Mouse (Mus musculus): ENCODE measurements around the gene Ppp1r16b. TPM values are rescaled to one million over a fixed set of nuclear protein-coding genes. Genes with fewer than 3 reads are reported as not detected.

Ppp1r16b gene
- 4.1 and 4.7 TPM in 2 replicates for polyA plus RNA-seq (2016; fragmentation: Nextera tagmentation; extraction: Ambion mirVana)

DNA sequence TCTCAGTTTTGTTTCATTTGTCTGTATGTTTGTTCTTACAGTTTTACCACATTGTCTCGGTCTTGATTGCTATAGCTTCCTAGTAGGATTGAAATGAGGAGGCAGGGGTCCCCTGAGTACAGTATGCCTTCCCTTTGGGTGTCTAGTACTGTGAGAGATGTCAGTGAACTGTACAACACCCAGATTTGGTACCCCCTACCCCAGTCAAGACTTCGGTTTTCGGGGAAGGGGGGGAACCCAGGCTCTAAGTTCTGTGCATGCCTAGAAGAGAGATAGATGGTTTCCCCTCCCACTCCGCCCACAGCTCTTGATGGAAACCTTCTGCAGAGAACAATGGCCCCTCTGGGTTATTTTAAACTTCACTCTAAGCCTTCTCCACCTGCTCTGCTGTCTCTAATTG, at the start of gene Ppp1r16b:
Gene Ppp1r16b, plus strand, starts transcription at position 301 of the 400 bp plus-strand sequence.
- DNase-seq (ENCODE audit: low spot score) = no peak
- H3K36me3 ChIP-seq = no peaks in the 10 kb centered on the region
- H3K9me3 ChIP-seq = no peaks in the 10 kb centered on the region
- no peak within 1 kb of the TSS for H3K27ac ChIP-seq
- H3K4me1 ChIP-seq = peaks cover 42% of the 10 kb centered on the region
- H3K27me3 ChIP-seq (ENCODE audit: insufficient read depth, poor library complexity, severe bottlenecking) = peaks cover 58% of the 10 kb centered on the region
- H3K4me3 ChIP-seq = no peak within 1 kb of the TSS
- 66% methylated on average over 4 of the region's 4 CpGs for WGBS

DNA sequence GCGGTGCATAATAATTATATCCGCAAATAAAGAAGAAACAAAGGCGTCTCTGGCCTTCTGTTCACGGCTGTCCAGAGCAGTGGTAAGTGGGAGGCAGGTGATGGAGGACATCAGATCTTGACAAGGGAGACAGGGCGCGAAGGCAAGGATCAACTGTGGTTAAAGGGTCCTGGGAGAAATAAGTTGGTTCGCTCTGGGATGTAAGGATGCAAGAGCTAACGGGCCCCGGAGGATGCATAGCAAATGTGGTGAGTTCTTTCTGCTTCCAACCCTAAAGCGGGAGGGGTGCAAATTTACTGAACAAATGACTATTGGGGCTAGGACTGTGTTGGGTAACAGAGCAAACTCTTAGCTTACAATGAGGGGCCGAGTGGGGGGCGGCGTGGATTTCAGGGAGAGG, 49.5 kb upstream of the Ppp1r16b start:
- Histone ChIP-seq H3K27me3 (ENCODE audit: insufficient read depth, poor library complexity, severe bottlenecking) (peaks cover 94% of the 10 kb centered on the region), H3K9me3 (no peaks in the 10 kb centered on the region), H3K27ac (no peak overlapping the region), H3K4me3 (no peak overlapping the region), H3K36me3 (no peaks in the 10 kb centered on the region), H3K4me1 (peaks cover 37% of the 10 kb centered on the region)
- DNase-seq (ENCODE audit: low spot score) = no peak
- whole genome bisulfite sequencing = 7% methylated on average over 13 of the region's 13 CpGs

DNA sequence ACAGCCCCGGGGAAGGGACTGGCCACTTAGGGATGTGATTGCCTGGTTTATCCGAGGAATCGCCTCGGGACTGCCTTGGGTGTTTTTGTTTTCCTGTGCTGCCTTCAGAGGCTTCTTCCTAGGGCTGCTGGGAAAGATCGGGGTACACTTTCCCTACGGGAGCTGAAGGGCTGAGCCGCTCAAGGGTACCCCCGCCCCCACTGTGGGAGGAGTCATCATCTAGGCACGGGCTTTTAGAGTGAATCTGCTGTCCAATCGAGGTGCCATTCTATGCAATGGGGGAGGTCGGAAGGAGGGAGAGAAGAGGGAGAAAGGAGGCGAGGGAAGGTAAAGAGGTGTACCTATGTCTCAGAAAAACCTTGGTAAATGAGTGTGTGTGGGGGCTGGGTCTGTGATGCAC, 48.9 kb upstream of the Ppp1r16b start:
- Histone ChIP-seq H3K4me1 (peaks cover 31% of the 10 kb centered on the region), H3K27me3 (ENCODE audit: insufficient read depth, poor library complexity, severe bottlenecking) (peaks cover 94% of the 10 kb centered on the region), H3K27ac (no peak overlapping the region), H3K36me3 (no peaks in the 10 kb centered on the region), H3K9me3 (no peaks in the 10 kb centered on the region), H3K4me3 (no peak overlapping the region)
- under 1% methylated on average over 12 of the region's 12 CpGs for WGBS
- no peak for DNase-seq (ENCODE audit: low spot score)

DNA sequence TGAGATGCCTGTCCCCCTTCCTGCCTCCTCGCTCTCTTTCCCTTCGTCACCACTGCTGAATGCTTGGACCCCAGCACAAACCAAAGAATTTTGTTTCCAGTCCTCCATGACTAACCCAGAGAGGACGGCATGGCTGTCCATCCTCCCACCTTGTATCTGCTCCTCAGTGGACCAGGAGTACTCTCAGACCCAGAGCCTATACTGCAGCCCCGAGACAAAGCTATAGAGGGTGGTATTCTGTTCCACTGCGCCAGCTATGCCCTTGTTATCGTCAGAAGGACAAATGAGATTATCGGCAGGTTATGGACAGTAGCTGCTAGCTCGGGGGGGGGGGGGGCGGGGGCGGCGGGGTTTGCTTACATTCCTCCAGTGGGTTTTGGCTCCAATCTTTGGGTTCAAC, 48.4 kb upstream of the Ppp1r16b start:
- Histone ChIP-seq H3K27ac (no peak overlapping the region), H3K36me3 (no peaks in the 10 kb centered on the region), H3K4me1 (peaks cover 26% of the 10 kb centered on the region), H3K9me3 (no peaks in the 10 kb centered on the region), H3K27me3 (ENCODE audit: insufficient read depth, poor library complexity, severe bottlenecking) (peaks cover 94% of the 10 kb centered on the region), H3K4me3 (no peak overlapping the region)
- WGBS = 8% methylated on average over 11 of the region's 11 CpGs
- DNase-seq (ENCODE audit: low spot score) = no peak

DNA sequence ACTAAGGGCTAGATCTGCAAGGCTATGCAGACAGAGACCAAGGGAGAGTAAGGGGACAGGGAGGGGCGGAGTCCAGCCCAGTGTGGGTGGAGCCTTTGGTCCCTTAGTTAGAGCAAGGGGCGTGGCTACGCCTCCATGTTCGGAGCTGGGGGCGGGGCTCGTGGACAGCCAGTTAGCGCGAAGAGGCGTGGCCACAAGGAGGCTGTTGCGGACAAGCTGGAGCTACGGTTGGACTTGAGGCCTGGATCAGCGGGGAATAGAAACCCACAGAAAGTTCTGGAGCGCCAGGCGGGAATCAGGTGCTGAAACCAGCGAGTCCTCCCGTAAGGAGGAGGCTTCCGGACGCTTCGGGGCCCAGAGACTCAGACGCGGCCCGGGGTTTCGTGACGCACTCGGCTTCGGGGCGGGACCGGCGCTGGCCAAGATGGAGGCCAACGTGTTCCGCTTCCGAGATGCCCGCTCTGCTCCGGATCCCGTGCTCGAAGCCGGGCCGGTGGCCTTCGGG, 40.4 kb upstream of the Ppp1r16b start, which contains the start of gene Actr5:
Gene Actr5, plus strand, starts transcription at position 171 of the 505 bp plus-strand sequence.
- Histone ChIP-seq H3K9me3 (no peaks in the 10 kb centered on the region), H3K4me1 (peaks cover 6% of the 10 kb centered on the region; the same call in 1 of the 2 replicates), H3K27me3 (ENCODE audit: insufficient read depth, poor library complexity, severe bottlenecking) (peaks cover 20% of the 10 kb centered on the region; the same call in 1 of the 2 replicates), H3K27ac (peak within 1 kb of the TSS; percentile 93), H3K36me3 (peaks cover 31% of the 10 kb centered on the region), H3K4me3 (peak within 1 kb of the TSS; percentile 98)
- 0% methylated on average over 39 of the region's 39 CpGs for WGBS
- DNase-seq (ENCODE audit: low spot score) = peak; percentile 98

DNA sequence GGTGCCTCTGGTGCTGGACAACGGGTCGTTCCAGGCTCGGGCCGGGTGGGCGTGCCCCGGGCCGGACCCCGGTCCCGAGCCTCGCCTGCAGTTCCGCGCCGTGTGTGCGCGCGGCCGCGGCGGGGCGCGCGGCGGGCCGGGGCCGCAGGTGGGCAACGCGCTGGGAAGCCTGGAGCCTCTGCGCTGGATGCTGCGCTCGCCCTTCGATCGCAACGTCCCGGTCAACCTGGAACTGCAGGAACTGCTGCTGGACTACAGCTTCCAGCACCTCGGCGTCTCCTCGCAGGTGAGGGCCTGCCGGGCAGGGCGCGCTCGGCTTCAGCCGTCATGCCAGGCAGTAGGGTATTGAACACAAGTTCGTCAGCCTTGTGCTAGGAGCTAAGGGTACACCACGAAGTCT, 40.0 kb upstream of the Ppp1r16b start:
- peaks cover 6% of the 10 kb centered on the region; the same call in 1 of the 2 replicates for H3K4me1 ChIP-seq
- 1% methylated on average over 44 of the region's 44 CpGs for WGBS

DNA sequence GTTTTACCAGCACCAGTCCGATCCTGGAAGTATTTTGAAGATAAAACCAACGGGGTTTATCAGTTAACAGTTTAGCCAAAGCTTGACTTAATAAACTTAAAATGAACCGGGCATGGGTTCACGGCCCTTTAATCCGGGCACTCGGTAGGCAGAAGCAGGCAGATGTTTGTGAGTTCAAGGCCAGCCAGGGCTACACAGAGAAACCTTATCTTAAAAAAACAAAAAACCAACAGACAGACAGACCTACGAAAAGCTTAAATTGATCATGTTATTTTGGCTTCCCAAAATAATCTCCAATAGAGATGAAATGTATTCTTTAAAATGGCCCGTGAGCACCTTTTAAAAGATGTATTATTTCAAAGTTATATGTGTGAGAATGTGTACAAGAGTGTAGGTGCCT, 39.5 kb upstream of the Ppp1r16b start:
- WGBS = 36% methylated on average over 8 of the region's 8 CpGs
- peak overlapping the region; percentile 98 for H3K4me3 ChIP-seq
- peak overlapping the region; percentile 93; the same call in 1 of the 2 replicates for H3K27ac ChIP-seq
- peaks cover 41% of the 10 kb centered on the region for H3K36me3 ChIP-seq
- H3K9me3 ChIP-seq = no peaks in the 10 kb centered on the region
- peaks cover 17% of the 10 kb centered on the region; the same call in 1 of the 2 replicates for H3K27me3 ChIP-seq (ENCODE audit: insufficient read depth, poor library complexity, severe bottlenecking)
- no peak for DNase-seq (ENCODE audit: low spot score)
- peaks cover 6% of the 10 kb centered on the region; the same call in 1 of the 2 replicates for H3K4me1 ChIP-seq

More for the DNA sequence above, 40.0 kb upstream of the Ppp1r16b start:
- no peak for DNase-seq (ENCODE audit: low spot score)
- peak overlapping the region; percentile 93 for H3K27ac ChIP-seq
- no peaks in the 10 kb centered on the region for H3K9me3 ChIP-seq
- peaks cover 19% of the 10 kb centered on the region; the same call in 1 of the 2 replicates for H3K27me3 ChIP-seq (ENCODE audit: insufficient read depth, poor library complexity, severe bottlenecking)
- peaks cover 36% of the 10 kb centered on the region for H3K36me3 ChIP-seq
- H3K4me3 ChIP-seq = peak overlapping the region; percentile 98

DNA sequence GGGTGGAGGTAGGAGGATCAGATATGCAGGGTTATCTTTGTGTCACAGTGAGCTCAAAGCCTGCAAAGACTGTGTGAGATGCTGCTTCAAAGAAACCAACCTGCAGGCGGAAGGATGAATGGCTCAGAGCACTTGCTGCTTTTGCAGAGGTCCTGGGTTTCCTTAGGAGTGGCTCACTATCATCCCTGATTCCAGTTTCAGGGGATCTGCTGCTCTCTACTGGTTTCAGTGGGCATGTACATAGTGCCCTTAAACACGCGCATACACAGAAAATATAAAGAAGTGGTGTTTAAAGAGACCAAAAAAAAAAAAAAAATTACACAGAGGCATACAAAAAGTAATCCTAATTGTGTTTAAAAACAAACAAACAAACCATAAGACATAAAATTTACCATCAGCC, 36.3 kb upstream of the Ppp1r16b start:
- peaks cover 72% of the 10 kb centered on the region for H3K36me3 ChIP-seq
- H3K27ac ChIP-seq = no peak overlapping the region
- no peaks in the 10 kb centered on the region for H3K27me3 ChIP-seq (ENCODE audit: insufficient read depth, poor library complexity, severe bottlenecking)
- H3K9me3 ChIP-seq = no peaks in the 10 kb centered on the region
- WGBS = 69% methylated on average over 3 of the region's 3 CpGs
- no peak for DNase-seq (ENCODE audit: low spot score)
- peaks cover 6% of the 10 kb centered on the region; the same call in 1 of the 2 replicates for H3K4me1 ChIP-seq
- no peak overlapping the region for H3K4me3 ChIP-seq

DNA sequence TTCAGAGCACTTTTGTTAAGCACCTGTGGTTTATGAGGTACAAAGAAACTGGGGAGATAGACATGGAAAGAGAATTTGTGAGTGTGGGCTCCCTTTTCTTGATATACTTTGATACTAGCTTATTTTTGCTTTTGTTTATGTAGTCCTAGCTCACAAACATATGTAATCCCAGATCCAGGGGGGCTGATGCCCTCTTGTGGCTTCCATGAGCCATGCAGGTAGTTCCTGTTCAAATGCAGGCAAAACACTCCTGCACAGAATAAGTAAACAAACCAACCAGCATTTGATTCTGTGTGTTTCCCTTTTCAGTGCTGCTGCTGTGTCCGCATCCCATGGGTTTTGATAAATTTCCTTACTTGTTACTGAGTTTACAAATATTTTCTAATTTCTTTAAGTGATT, 35.8 kb upstream of the Ppp1r16b start:
- H3K4me3 ChIP-seq = no peak overlapping the region
- no peak for DNase-seq (ENCODE audit: low spot score)
- 67% methylated on average over 1 of the region's 1 CpGs for WGBS
- H3K4me1 ChIP-seq = peaks cover 6% of the 10 kb centered on the region; the same call in 1 of the 2 replicates
- H3K27ac ChIP-seq = no peak overlapping the region
- peaks cover 74% of the 10 kb centered on the region for H3K36me3 ChIP-seq
- H3K27me3 ChIP-seq (ENCODE audit: insufficient read depth, poor library complexity, severe bottlenecking) = no peaks in the 10 kb centered on the region
- H3K9me3 ChIP-seq = no peaks in the 10 kb centered on the region

DNA sequence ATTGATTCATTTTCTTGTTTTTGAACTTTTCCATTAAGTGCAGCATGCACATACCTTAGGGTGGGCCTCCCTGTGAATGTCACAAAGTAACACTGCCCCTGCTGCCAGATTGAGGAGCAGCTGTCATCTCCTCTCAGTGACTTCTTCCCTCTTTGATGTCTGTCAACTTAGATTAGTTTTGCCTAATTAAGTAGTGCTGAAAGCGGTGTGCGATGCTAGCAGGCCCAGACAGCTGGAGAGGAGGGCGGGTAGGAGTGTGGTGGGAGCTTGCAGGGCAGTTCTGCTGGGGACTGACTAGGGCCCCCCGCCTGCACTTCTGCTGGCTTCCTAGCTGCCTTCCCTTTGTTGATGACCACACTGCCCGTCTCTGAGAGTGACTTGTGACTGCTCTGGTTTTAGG, 33.3 kb upstream of the Ppp1r16b start:
- WGBS = 73% methylated on average over 5 of the region's 5 CpGs
- Histone ChIP-seq H3K27me3 (ENCODE audit: insufficient read depth, poor library complexity, severe bottlenecking) (no peaks in the 10 kb centered on the region), H3K9me3 (no peaks in the 10 kb centered on the region), H3K4me1 (no peaks in the 10 kb centered on the region), H3K27ac (no peak overlapping the region), H3K36me3 (peaks cover 93% of the 10 kb centered on the region), H3K4me3 (no peak overlapping the region)
- no peak for DNase-seq (ENCODE audit: low spot score)

DNA sequence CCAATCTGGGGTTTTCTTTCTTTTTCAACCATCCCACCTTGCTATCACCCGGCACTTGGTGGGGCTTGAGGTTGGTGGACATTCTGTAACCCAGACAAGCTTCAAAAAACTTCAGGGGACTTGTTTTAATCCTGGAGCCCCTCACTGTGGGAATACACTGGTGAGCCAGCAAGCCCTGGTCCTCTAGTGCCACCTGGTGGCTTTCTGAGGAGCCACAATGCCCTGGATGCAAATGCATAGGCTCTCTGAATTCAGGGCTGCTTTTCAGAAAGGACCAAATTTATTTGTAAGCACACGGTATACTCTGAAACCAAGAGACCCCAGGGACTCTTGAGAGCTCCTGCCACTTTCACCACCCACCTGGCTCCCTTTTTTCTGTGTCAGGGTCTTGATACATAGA, 23.3 kb upstream of the Ppp1r16b start:
- Histone ChIP-seq H3K4me3 (no peak overlapping the region), H3K9me3 (no peaks in the 10 kb centered on the region), H3K27me3 (ENCODE audit: insufficient read depth, poor library complexity, severe bottlenecking) (no peaks in the 10 kb centered on the region), H3K27ac (no peak overlapping the region), H3K4me1 (0 out of 2 replicates have a peak, but pooled peaks cover 6% of the 10 kb centered on the region), H3K36me3 (peaks cover 40% of the 10 kb centered on the region)
- DNase-seq (ENCODE audit: low spot score) = no peak
- WGBS = 18% methylated on average over 2 of the region's 2 CpGs

DNA sequence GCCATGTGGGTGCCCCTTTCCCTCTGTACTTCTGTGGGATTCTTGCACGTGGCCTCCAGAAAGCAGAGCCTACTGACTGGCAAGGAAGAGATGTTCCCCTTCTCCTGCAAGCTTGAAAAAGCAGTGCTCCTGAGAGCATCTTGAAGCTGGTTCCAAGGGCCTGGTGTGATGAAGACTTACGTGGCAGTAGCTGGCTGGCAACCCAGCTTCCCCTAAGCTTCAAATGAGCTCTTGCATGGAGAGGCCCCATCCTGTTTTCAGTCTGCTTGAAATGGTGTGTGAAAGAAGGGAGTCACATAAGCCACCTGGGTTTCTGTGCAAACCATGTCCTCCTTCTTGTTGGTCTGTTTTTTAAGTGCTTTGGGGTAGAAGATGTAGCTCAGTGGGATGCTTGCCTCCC, 22.6 kb upstream of the Ppp1r16b start:
- H3K9me3 ChIP-seq = no peaks in the 10 kb centered on the region
- WGBS = 69% methylated on average over 2 of the region's 2 CpGs
- H3K27me3 ChIP-seq (ENCODE audit: insufficient read depth, poor library complexity, severe bottlenecking) = no peaks in the 10 kb centered on the region
- no peak overlapping the region for H3K27ac ChIP-seq
- H3K4me1 ChIP-seq = 0 out of 2 replicates have a peak, but pooled peaks cover 6% of the 10 kb centered on the region
- H3K4me3 ChIP-seq = no peak overlapping the region
- H3K36me3 ChIP-seq = peaks cover 33% of the 10 kb centered on the region
- no peak for DNase-seq (ENCODE audit: low spot score)

DNA sequence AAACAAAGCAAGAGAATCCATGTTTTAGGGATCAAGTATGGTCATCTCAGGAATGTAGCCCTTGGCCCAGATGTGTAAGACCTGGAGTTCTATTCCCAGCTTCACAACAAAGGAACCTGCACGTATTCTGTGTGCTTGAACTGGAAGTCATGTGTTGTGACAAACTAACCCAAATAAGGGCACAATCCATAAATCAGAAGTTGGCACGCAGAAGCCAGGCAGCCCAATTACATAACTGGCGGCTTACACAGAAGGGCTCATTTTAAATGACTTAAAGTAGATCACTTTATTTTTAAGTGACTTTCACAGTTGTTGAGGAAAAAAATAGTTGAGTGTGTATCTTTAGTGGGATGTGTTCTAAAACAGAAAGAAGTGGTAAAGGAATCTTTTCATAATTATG, 21.4 kb upstream of the Ppp1r16b start:
- Histone ChIP-seq H3K4me3 (no peak overlapping the region), H3K27me3 (ENCODE audit: insufficient read depth, poor library complexity, severe bottlenecking) (no peaks in the 10 kb centered on the region), H3K27ac (no peak overlapping the region), H3K4me1 (0 out of 2 replicates have a peak, but pooled peaks cover 3% of the 10 kb centered on the region), H3K36me3 (peaks cover 21% of the 10 kb centered on the region), H3K9me3 (no peaks in the 10 kb centered on the region)
- whole genome bisulfite sequencing = 87% methylated on average over 3 of the region's 3 CpGs
- no peak for DNase-seq (ENCODE audit: low spot score)

Data from heart, embryonic 10.5 days (tissue).